Mouse (Mus musculus) ES-E14 (cell line): ENCODE data around the gene Olfr535. TPM values are rescaled to one million over a fixed set of nuclear protein-coding genes. Genes with fewer than 3 reads are reported as not detected.
"Not testable (repeated sequence)": the region's sequence is repeated elsewhere in the genome, so short reads cannot be mapped to it uniquely, and the experiment has no call there.

Source experiments
- DNase-seq: peaks from one replicate; pipeline ENCODE4 v3.0.0-alpha.2; 2013; ENCODE audit warnings: low read depth, low spot score
- H3K27ac ChIP-seq: 2 replicates; pipeline ENCODE4 v1.5.1; 2012; ENCODE audit warnings: low read depth, mild to moderate bottlenecking, low read length, moderate library complexity, mixed read lengths; ENCODE audit not compliant: poor library complexity, insufficient read depth, severe bottlenecking
- H3K36me3 ChIP-seq: 2 replicates; pipeline ENCODE4 v1.6.1; 2012; ENCODE audit warnings: mild to moderate bottlenecking, low read length, moderate library complexity, mixed read lengths; ENCODE audit not compliant: control insufficient read depth, poor library complexity, insufficient read depth, severe bottlenecking
- H3K4me1 ChIP-seq, 2 experiments: fragments of 150-350 bp in 1 of 2; sonication (generic) in 1 of 2; 2 replicates each; pipeline ENCODE4 v1.6.1; 2012; ENCODE audit warnings: low read length in 2 of 2, mild to moderate bottlenecking in 1 of 2, mixed read lengths in 1 of 2; ENCODE audit not compliant: control insufficient read depth in 2 of 2, insufficient read depth in 2 of 2, poor library complexity in 1 of 2
- H3K4me3 ChIP-seq, 2 experiments: fragments of 150-350 bp in 1 of 2; sonication (generic) in 1 of 2; 2 replicates each; pipeline ENCODE4 v1.5.1; 2012; ENCODE audit warnings: low read length in 2 of 2, low read depth in 1 of 2, mild to moderate bottlenecking in 1 of 2, mixed read lengths in 1 of 2; ENCODE audit not compliant: insufficient read depth in 1 of 2, poor library complexity in 1 of 2, severe bottlenecking in 1 of 2
- H3K9ac ChIP-seq: 2 replicates; pipeline ENCODE4 v1.6.1; 2012; ENCODE audit warnings: low read depth, mild to moderate bottlenecking, low read length, mixed read lengths; ENCODE audit not compliant: poor library complexity, insufficient read depth, severe bottlenecking
- H3K9me3 ChIP-seq: fragments of 150-350 bp; sonication (generic); 2 replicates; pipeline ENCODE4 v1.6.1; 2012; ENCODE audit warnings: low read depth, mild to moderate bottlenecking, low read length; ENCODE audit not compliant: control insufficient read depth, insufficient read depth
- CHD2 ChIP-seq: IDR thresholded peaks from 2 replicates; pipeline ENCODE4 v1.6.1; 2014; ENCODE audit warnings: mild to moderate bottlenecking, low read depth, low read length, inconsistent platforms
- HCFC1 ChIP-seq: IDR thresholded peaks from 2 replicates; pipeline ENCODE4 v1.6.1; 2012; ENCODE audit warnings: low read length, inconsistent platforms, borderline replicate concordance; ENCODE audit not compliant: insufficient read depth
- MAFK ChIP-seq: IDR thresholded peaks from 2 replicates; pipeline ENCODE4 v1.6.1; 2014; ENCODE audit warnings: mild to moderate bottlenecking, low read depth, low read length, inconsistent platforms; ENCODE audit not compliant: insufficient read depth
- ZC3H11A ChIP-seq: IDR thresholded peaks from 2 replicates; pipeline ENCODE4 v1.6.1; 2012; ENCODE audit warnings: low read depth, mild to moderate bottlenecking, inconsistent platforms, low read length, borderline replicate concordance
- ZNF384 ChIP-seq: IDR thresholded peaks from 2 replicates; pipeline ENCODE4 v1.6.1; 2012; ENCODE audit warnings: low read depth, low read length, inconsistent platforms
- in situ Hi-C, 2 experiments: fragments of 600-800 bp; cut with MboI; formaldehyde crosslinking; loops; one replicate each; pipeline ENCODE4 v1.15.1; 2025; ENCODE audit warnings: low sequenced_read_pairs in 2 of 2, inconsistent platforms in 1 of 2; ENCODE audit not compliant: unreplicated experiment in 2 of 2
- total RNA-seq: library from RNA; depleted of rRNA; stranded (reverse); fragments of 300-350 nt; gene quantifications from 2 replicates; pipeline ENCODE4 v1.2.3, GENCODE M21; 2012; rRNA removed

Gene Olfr535
- total RNA-seq, 1 experiment, result not detected

GRCm38 (mm10) chr7:140488981-140489380 is 5.0 kb downstream of the Olfr535 start:
- no peaks in the 10 kb centered on the region for H3K9me3 ChIP-seq
- in situ Hi-C loops, result no loop called here
- no peak overlapping the region for H3K9ac ChIP-seq
- H3K4me3 ChIP-seq, result no peak overlapping the region
- TF ChIP-seq CHD2 (no peak), MAFK (no peak), ZC3H11A (no peak), HCFC1 (no peak), ZNF384 (no peak)
- H3K27ac ChIP-seq, result no peak overlapping the region
- no peaks in the 10 kb centered on the region for H3K4me1 ChIP-seq
- DNase-seq, result no peak
- no peaks in the 10 kb centered on the region for H3K36me3 ChIP-seq

- Histone ChIP-seq H3K9ac (no peak overlapping the region), H3K4me3 (no peak overlapping the region), H3K4me1 (no peaks in the 10 kb centered on the region), H3K36me3 (no peaks in the 10 kb centered on the region), H3K9me3 (no peaks in the 10 kb centered on the region), H3K27ac (no peak overlapping the region)
- no peak for DNase-seq
- in situ Hi-C loops, result no loop called here
- TF ChIP-seq ZC3H11A (no peak), HCFC1 (no peak), CHD2 (no peak), ZNF384 (no peak), MAFK (no peak)
Observed at GRCm38 (mm10) chr7:140494231-140494630, 10.2 kb downstream of the Olfr535 start.

GRCm38 (mm10) chr7:140494702-140495101 is 10.7 kb downstream of the Olfr535 start:
- Histone ChIP-seq H3K9ac (no peak overlapping the region), H3K36me3 (no peaks in the 10 kb centered on the region), H3K4me1 (no peaks in the 10 kb centered on the region), H3K4me3 (no peak overlapping the region), H3K27ac (no peak overlapping the region), H3K9me3 (no peaks in the 10 kb centered on the region)
- in situ Hi-C loops, result no loop called here
- DNase-seq, result no peak
- TF ChIP-seq ZNF384 (no peak), CHD2 (no peak), MAFK (no peak)

GRCm38 (mm10) chr7:140507346-140508021 is 23.5 kb downstream of the Olfr535 start, which contains the start of gene Olfr536:
TSS of gene Olfr536 (minus strand) at chr7:140507396.
- H3K9ac ChIP-seq, in situ Hi-C loops, DNase-seq: not testable (repeated sequence)

GRCm38 (mm10) chr7:140539746-140540145 is 55.7 kb downstream of the Olfr535 start:
- Histone ChIP-seq H3K9ac (no peak overlapping the region), H3K9me3 (no peaks in the 10 kb centered on the region), H3K36me3 (no peaks in the 10 kb centered on the region), H3K27ac (no peak overlapping the region), H3K4me1 (no peaks in the 10 kb centered on the region), H3K4me3 (no peak overlapping the region)
- DNase-seq, result no peak
- TF ChIP-seq ZC3H11A (no peak), HCFC1 (no peak), ZNF384 (no peak), CHD2 (no peak), MAFK (no peak)
- in situ Hi-C loops, result no loop called here

More at GRCm38 (mm10) chr7:140507346-140508021, 23.5 kb downstream of the Olfr535 start, which contains the start of gene Olfr536:
- not testable (repeated sequence) for H3K36me3 ChIP-seq, H3K4me3 ChIP-seq, H3K27ac ChIP-seq, H3K4me1 ChIP-seq, H3K9me3 ChIP-seq

Other genes with a start within 250 kb of the Olfr535 start
- gene 5830411N06Rik, start 236.9 kb upstream of the Olfr535 start, total RNA-seq, result not detected in 2 replicates
- not detected in 2 replicates for gene Olfr525, start 163.4 kb upstream of the Olfr535 start, total RNA-seq
- gene Olfr527, start 150.2 kb upstream of the Olfr535 start, total RNA-seq, result not detected in 2 replicates
- not detected in 2 replicates for gene Olfr60, start 122.5 kb upstream of the Olfr535 start, total RNA-seq
- gene Olfr530, start 107.9 kb upstream of the Olfr535 start, total RNA-seq, result not detected in 2 replicates
- not detected in 2 replicates for gene Olfr531, start 81.3 kb upstream of the Olfr535 start, total RNA-seq
- gene Olfr532, start 62.6 kb upstream of the Olfr535 start, total RNA-seq, result not detected in 2 replicates
- gene Olfr533, start 20.8 kb upstream of the Olfr535 start, total RNA-seq, result not detected in 2 replicates
- not detected in 2 replicates for gene Olfr536, start 23.2 kb downstream of the Olfr535 start, total RNA-seq
- not detected in 2 replicates for gene Olfr538, start 83.7 kb downstream of the Olfr535 start, total RNA-seq
- gene Olfr46, start 117.1 kb downstream of the Olfr535 start, total RNA-seq, result 0.32 and 0.36 TPM in 2 replicates
- gene Olfr61, start 144.8 kb downstream of the Olfr535 start, total RNA-seq, result not detected in 2 replicates
- not detected in 2 replicates for gene Olfr53, start 162.2 kb downstream of the Olfr535 start, total RNA-seq
- 0.40 and 0.53 TPM in 2 replicates for gene Olfr539, start 175.7 kb downstream of the Olfr535 start, total RNA-seq
- gene Olfr45, start 197.7 kb downstream of the Olfr535 start, total RNA-seq, result not detected in 2 replicates
- gene Olfr541, start 213.1 kb downstream of the Olfr535 start, total RNA-seq, result not detected in 2 replicates